Mouse (Mus musculus) splenic B cell, adult 2 months (primary cell): ENCODE results near the gene Syngap1.
"Not testable (repeated sequence)": the region's sequence is repeated elsewhere in the genome, so short reads cannot be mapped to it uniquely, and the experiment has no call there.

Experiments
- DNase-seq: peaks from one replicate; pipeline ENCODE4 v3.0.0-alpha.2; 2011; ENCODE audit warnings: low read depth, low spot score
- H3K27me3 ChIP-seq: 2 replicates; pipeline ENCODE4 v1.6.1; 2012; ENCODE audit warnings: mild to moderate bottlenecking, low read length, moderate library complexity, mixed read lengths; ENCODE audit not compliant: control insufficient read depth, poor library complexity, insufficient read depth, severe bottlenecking
- H3K36me3 ChIP-seq: 2 replicates; pipeline ENCODE4 v1.6.1; 2012; ENCODE audit warnings: mild to moderate bottlenecking, low read length, moderate library complexity, mixed read lengths; ENCODE audit not compliant: control insufficient read depth, poor library complexity, insufficient read depth, severe bottlenecking

Syngap1 gene

DNA sequence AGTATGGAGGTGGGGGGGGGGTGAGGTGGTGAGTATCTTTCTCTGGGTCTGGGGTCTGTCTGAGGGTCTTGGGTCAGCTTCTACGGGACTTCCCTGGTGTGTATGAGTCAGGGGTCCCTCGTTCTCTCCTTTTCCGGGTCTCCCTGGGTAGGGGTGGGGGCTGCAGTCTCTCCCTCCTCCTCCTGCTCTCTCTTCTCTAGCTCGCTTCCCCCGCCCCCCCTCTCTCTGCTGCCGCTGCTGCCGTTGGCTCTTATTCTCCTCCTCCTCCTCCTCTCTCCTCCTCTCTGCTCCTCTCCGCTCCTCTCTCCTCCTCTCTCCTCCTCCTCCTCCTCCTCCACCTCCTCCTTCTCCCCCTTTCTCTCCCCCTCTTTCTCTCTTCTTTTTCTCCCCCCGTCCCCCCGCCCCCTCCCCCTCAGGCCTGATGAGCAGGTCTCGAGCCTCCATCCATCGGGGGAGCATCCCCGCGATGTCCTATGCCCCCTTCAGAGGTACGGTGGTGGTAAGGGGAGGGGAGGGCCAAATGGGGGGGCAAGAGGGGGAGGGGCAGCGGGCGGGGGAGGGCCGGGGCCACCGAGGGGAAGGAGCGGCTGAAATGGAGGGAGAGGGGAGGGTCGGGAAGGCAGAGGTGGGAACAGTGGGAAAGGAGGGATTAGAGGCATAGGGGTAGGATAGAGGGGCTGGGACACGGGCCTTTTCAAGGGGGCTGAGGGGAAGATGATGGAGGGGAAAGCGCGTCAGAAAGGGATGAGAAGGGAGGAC lies at the start of gene Syngap1:
TSS of gene Syngap1 (plus strand) at position 223 of the 759 bp plus-strand sequence.
- Histone ChIP-seq H3K27me3 (peaks cover 2% of the 10 kb centered on the region; the same call in 1 of the 2 replicates), H3K36me3 (peaks cover 6% of the 10 kb centered on the region; the same call in 1 of the 2 replicates)
- DNase-seq = no peak

DNA sequence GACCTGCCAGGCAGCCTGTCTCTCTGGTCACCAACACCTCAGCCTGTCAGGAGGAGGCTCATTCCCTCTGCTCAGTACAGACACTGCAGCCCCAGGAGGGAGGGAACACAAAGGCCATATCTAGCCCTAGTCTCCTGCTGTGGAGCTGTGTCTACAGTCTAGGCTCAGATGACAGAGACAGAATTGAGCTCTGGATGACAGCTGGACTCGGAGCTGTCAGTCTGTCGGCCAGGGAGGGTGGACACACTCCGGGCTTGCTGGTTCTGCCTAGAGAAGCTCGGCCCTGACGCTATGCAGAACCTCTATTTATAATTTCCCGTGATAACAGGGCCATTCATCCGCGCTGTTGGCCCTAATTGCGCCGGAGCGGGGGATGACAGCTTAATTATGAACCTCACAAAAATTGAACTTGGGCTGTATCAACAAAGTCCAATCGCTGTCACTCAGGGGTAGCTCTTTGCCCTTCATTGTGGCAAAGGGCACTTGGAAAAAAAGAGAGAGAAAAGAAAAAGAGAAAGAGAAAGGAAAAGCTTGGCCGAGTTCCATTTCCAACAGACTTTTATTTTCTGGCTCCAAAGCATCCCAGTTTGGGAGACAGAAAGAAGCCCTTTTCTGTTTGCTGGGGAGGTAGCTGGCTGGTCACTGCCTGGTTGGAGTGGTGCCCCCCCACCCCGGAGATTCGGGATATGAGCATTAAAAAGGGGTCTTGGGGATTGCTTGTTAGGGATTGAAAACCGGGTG lies 48.2 kb upstream of the Syngap1 start:
- no peaks in the 10 kb centered on the region for H3K27me3 ChIP-seq
- no peak for DNase-seq
- no peaks in the 10 kb centered on the region for H3K36me3 ChIP-seq

DNA sequence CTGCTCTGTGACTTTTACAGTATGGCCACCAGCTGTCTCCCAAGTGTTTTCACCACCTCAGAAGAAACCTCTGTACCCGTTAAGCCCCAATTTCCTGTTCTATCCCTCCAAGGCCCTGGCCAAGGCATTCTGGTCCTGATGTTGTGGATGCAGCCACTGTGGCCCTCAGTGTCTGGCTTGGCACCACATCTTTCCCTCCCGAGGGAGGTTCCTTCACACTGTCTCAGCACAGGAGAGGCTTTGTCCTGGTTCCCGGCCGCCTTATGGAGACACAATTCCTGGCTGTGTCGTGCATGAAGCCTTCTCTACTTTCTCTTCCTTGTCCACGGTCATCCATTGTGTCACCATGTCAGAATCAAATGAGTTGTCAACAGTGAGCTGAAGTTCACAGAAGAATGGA lies 47.6 kb upstream of the Syngap1 start:
- no peak for DNase-seq
- H3K36me3 ChIP-seq = no peaks in the 10 kb centered on the region

DNA sequence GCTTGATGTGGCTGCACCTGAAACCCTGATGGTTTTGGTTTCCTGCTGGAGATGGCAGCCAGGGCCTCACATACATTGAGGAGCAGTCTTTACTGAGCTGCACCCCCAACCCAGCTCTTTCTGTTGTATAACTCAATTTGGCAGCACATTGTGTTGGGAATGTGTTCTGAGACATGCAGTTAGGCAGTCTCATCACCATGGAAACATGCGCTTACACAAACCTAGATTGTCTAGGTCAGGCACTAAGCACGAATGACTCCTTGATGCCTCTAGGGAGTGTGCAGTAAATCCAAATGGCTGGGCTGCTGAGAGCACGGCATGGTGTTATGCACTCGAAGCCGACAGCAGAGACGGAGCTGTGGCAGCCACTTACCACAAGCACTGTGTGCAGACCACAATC lies 46.7 kb upstream of the Syngap1 start:
- Histone ChIP-seq H3K27me3 (no peaks in the 10 kb centered on the region), H3K36me3 (no peaks in the 10 kb centered on the region)
- no peak for DNase-seq

More for the DNA sequence above, 47.6 kb upstream of the Syngap1 start:
- no peaks in the 10 kb centered on the region for H3K27me3 ChIP-seq

DNA sequence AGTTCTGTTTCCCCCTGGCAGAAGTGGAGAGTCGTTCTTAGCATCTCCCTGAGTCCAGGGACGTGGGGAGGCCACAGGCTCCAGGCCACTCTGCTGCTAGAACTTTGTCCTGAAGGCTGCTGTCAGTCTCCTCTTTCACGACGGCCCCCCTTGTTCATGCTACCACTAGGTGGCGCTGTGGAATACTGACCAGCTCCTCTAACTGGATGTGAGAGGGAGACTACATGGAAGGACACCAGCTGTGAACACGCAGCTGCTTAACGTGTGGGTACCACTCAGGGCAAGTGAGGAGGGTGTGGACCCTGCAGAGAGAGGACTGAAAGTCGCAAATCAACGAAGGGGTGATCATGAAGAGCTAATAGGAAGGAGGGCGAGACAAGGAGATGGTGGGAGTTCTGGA lies 45.5 kb upstream of the Syngap1 start:
- Histone ChIP-seq H3K27me3 (no peaks in the 10 kb centered on the region), H3K36me3 (no peaks in the 10 kb centered on the region)
- peak; percentile 88 for DNase-seq

DNA sequence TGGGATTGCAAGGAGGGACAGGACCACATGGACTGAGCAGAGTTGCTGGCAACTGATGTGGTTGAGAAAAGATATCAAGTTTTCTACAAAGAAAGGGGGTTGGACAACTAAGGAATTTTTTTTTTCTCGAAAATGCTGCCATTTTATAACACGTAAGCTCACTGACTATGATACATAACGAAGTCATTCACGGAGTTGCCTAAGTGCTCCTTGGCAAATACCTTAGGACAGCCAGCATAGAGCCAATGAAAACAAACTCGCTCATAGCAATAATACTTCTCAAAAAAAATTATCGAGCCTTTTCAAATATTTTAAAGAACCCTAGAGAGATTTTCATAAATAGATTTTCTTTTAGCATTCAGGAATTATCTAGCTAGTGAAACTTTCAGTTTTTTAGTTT lies 40.1 kb upstream of the Syngap1 start:
- DNase-seq = no peak
- Histone ChIP-seq H3K36me3 (no peaks in the 10 kb centered on the region), H3K27me3 (no peaks in the 10 kb centered on the region)

DNA sequence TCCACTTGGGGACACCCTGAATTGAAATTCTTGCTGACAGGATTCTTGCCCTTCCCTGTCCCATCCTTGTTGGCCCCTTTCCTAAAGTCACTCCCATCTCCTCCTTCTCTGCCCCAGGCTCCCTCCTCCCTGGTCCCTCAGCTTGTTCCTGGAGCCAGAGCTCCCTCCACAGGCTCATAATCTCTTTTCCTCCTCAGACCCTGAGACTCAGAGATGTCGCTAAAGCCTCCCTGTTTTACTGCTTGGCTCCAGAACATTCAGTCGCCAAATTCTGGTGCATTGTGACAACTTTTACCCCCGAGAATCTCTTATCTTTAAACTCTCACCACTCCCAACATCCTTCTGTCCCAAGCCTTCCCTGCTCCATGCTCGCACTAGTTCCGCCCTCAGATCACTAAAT lies 36.7 kb upstream of the Syngap1 start:
- DNase-seq = no peak
- H3K27me3 ChIP-seq = no peaks in the 10 kb centered on the region
- no peaks in the 10 kb centered on the region for H3K36me3 ChIP-seq

DNA sequence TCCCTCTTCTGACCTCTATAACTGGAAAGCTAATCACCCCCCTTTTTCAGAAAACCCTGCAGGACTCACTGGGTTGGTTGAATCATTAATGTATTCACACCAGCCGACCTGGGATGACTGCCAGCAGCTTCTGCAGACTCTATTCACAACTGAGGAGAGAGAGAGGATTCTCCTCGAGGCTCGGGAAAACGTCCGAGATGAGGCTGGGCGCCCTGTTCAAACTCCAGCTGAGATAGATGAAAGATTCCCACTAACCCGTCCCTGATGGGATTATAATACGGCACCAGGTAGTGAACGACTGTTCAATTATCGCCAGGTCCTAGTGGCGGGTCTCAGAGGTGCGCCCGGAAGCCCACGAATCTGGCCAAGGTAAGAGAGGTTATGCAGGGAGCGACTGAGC lies 33.5 kb upstream of the Syngap1 start:
- H3K27me3 ChIP-seq, H3K36me3 ChIP-seq, DNase-seq: not testable (repeated sequence)

DNA sequence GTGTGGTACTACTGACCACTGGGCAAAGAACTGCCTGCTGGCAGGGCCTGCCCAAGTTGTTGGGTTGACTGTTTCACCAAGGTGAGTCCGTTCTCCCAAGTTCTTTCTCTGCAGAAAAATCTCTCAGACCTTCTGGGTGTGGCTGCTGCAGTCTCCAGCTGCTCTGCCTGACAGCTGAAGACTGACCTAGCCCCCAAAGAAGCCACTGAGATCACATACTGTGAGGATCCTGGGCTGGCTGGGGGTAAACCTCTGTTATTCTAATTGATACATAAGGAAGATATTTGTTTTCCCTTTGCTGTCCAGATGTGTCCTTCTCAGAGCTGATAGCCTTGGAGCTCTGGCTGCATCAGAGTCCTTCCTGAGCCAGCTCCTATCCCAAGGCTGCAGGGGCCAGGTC lies 25.8 kb upstream of the Syngap1 start:
- Histone ChIP-seq H3K27me3 (no peaks in the 10 kb centered on the region), H3K36me3 (no peaks in the 10 kb centered on the region)
- no peak for DNase-seq

DNA sequence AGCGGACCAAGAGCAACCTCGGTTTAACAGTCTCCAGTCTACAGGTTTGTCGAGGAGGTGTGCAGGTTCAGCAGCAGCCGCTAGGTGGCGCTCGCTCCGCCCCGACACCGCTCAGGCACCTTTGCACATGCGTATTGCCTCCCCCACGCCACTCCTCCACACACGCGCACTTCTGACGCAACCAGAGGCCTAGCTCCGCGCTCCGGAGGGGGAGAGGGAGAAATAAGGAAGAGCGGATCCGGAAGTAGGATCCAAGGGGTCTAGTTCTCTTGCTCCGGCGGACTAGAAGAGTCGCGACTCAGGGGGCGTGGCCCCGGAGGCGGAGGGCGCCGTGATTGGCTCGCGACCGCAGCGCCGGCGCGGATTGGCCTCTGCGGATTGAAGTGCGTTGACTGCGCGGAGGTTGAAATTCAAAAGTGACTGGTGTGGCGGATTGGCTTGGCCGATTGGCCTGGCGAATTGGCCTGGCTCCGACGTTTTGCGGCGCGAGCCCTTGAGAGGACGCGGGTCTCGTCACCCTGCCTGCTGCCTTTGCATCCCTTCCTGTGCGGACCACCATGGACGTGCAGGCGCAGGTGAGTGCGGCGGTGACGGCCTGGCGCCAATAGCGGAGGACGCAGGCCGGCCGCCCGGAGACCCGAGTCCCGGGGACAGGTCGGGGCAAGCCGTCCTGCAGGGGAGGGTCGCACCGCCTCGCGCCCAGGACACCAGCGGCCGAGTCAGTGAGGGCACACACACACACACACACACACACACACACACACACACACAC lies 24.2 kb upstream of the Syngap1 start, which contains the start of gene Kifc5b:
TSS of gene Kifc5b (plus strand) at position 381 of the 772 bp plus-strand sequence.
- peak; percentile 99 for DNase-seq
- no peaks in the 10 kb centered on the region for H3K27me3 ChIP-seq
- H3K36me3 ChIP-seq = no peaks in the 10 kb centered on the region

DNA sequence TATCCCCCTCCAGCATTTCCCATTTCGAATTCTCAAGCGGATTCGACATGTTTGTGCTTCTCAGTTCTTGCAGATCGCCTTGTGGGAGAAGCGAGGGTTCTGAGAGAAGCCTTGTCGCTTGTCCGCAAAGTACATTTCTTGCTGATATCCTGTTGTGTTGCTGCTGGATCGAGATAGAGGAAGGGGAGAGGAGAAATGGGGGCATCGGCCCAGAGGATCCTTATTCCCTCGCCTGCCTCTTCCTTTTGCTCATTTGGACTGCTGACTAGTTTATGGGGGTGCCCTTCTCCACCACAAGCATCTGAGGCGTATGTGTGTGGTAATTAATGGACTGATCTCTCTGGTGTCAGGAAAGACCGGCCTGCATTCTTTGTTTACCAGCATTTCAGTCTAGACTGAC lies 23.5 kb upstream of the Syngap1 start:
- not testable (repeated sequence) for DNase-seq, H3K36me3 ChIP-seq, H3K27me3 ChIP-seq

DNA sequence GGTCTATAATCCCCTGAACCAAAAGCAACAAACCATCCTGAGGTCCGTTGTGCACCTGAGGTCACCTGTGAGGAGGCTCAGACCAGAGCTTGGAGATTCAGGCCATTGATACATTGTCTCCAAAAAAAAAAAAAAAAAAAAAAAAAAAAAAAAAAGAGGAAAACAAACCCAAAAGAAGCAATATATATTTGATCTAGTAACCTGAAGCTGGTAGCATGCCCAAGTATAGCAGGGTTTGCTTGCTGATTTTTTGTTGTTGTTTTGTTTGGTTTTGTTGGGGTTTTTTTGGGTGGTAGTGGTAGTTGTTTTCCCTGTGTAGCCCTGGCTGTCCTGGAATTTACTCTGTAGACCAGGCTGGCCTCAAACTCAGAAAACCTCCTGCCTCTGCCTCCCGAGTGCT lies 22.7 kb upstream of the Syngap1 start:
- Histone ChIP-seq H3K36me3 (no peaks in the 10 kb centered on the region), H3K27me3 (no peaks in the 10 kb centered on the region)
- DNase-seq = no peak

DNA sequence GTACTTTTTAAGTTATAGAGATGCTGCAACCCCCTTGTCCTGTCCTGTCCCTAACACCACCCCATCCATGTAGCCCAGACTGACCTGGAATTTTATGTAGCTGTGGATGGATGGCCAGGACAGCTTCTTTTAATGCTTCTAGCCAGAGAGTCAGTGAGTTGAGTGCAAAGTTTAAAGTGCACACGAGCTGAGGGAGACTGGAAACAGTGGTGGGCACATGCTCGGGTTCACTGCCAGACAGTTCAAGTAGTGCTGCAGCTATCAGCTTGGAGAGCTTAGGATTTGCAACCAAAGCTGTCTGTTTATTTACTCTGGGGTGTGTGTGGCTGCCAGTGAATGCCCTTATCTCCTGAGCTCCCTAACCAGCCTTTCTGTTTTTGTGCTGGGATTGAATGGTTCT lies 21.5 kb upstream of the Syngap1 start:
- not testable (repeated sequence) for H3K27me3 ChIP-seq, DNase-seq, H3K36me3 ChIP-seq

DNA sequence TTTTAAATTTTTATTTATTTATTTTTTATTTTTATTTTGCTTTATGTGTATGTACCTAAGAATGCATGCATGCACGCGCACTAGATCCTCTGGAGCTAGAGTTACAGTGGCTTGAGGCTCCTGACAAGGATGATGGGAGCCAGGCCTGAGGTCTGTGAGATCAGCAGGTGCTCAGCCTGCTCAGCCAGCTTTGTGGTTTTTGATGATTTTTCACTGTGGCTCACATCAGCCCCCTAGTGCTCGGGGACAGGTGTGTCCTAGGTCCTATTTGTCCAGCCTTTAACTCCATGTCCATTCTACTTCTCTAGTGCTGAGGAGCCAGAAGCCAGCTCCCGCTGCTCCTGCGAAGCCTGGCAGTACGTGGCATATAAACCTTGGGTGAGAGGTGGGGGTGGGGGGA lies 18.7 kb upstream of the Syngap1 start:
- H3K27me3 ChIP-seq, DNase-seq, H3K36me3 ChIP-seq: not testable (repeated sequence)

DNA sequence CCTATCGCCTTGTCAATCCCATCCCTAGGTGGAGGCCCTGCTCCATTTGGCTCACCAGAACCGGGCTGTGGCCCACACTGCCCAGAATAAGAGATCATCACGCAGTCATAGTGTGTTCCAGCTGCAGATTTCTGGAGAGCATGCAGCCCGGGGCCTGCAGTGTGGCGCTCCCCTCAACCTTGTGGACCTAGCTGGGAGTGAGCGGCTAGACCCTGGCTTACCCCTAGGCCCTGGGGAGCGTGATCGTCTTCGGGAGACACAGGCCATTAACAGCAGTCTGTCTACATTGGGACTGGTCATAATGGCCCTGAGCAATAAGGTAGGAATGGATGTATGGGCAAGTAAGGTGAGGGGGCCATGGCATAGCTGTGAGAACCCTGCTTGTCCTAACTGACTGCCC lies 15.6 kb upstream of the Syngap1 start:
- not testable (repeated sequence) for DNase-seq, H3K27me3 ChIP-seq, H3K36me3 ChIP-seq
